Mouse (Mus musculus): ENCODE results near the gene Eya3.

DNA sequence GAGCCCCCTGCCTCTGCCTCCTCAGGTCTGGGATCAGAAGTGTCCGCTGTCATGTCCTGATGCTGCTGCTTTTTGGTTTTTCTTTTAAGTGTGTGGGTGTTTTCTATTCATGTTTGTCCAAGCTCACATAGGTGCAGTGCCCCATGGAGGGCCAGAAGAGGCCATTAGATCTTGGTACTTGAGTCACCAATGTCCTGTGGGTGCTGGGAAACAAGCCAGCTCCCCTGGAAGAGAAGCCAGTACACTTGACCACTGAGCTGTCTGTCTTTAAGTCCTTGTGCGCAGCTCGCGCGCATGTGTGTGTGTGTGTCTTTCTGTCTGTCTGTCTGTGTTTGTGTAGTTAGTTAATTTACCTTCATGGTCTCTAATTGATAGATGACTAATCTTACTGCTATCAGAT, 63.3 kb downstream of the Eya3 start:
- no peak for TF ChIP-seq CTCF (conservative IDR thresholded peaks at IDR 0.05; ENCODE audit: low read length)
- TF ChIP-seq NANOG (IDR thresholded peaks at IDR 0.05; ENCODE audit: borderline replicate concordance, low read length) = no peak
- no peak for TF ChIP-seq POU5F1 (IDR thresholded peaks at IDR 0.05; ENCODE audit: borderline replicate concordance, low read length)
